Mouse (Mus musculus): ENCODE data around the gene Gm21149.
"Not testable (repeated sequence)": the region's sequence is repeated elsewhere in the genome, so short reads cannot be mapped to it uniquely, and the experiment has no call there.

The Gm21149 gene

DNA sequence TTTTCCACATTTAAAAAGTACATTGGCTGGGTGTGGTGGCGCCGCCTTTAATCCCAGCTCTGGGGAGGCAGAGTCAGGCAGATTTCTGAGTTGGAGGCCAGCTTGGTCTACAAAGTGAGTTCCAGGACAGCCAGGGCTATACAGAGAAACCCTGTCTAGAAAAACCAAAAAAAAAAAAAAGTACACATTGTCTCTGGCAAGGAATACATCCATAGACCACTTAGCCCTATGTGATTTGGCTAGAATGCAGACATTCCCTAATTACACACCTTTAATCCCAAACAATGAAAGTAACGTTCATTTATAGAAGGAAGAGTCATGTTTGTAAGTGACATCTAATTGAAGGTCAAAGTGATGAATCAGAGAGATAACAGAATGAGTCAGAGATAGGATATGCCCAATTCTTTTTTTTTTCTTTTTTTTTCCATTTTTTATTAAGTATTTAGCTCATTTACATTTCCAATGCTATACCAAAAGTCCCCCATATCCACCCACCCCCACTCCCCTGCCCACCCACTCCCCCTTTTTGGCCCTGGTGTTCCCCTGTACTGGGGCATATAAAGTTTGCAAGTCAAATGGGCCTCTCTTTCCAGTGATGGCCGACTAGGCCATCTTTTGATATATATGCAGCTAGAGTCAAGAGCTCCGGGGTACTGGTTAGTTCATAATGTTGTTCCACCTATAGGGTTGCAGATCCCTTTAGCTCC, 18.3 kb downstream of the Gm21149 start:
- DNase-seq: not testable (repeated sequence)

Measured in right cerebral cortex, postnatal 14 days (tissue).